Mouse (Mus musculus): ENCODE results near the gene Rgs9. TPM values are rescaled to one million over a fixed set of nuclear protein-coding genes. Genes with fewer than 3 reads are reported as not detected.
A peak's percentile ranks its signal among the peaks of the same experiment; 100 is the strongest.
"Not testable (repeated sequence)": the region's sequence is repeated elsewhere in the genome, so short reads cannot be mapped to it uniquely, and the experiment has no call there.

Gene Rgs9
- total RNA-seq, 2 experiments from 2014 or later: 0.39 to 0.41 TPM

GRCm38 (mm10) chr11:109316921-109317320, 19.0 kb upstream of the Rgs9 start:
- intact Hi-C loops (cut with DNase I): no loop called here
- DNase-seq: peak; percentile 43 to 69

DNA sequence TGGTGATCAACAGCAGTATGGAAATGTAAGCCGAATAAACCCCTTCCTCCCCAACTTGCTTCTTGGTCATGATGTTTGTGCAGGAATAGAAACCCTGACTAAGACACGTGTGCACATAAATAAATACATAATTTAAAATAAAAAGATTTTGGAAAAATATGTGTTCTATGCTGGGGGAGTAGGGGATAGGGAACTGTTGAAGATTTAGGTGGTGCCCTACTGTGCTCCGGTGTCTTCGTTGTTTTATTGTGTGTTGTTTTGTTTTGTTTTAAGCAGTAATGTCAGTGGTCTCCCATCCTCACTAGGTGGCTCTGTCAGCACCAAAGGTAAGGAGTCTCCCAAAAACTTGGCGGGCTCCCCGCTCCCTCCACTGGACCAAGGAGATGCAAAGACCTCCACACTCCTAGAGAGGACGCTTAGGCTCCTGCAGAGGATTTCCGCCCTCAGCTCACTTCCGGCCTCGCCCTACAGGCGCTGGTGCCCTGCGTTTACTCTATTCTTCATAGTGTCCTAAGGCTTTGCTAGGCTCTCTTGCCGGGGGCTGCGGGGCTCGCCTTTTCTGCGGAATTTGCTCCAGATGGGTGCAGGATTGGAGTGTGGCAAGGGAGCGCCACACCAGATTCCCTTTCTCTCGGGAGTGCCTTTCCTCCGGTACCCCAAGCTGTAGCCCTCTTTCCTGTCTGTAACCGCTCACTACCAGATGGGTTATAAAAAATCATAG, 14.1 kb upstream of the Rgs9 start:
- peak; percentile 62 to 74 for DNase-seq
- intact Hi-C loops (cut with DNase I): no loop called here

GRCm38 (mm10) chr11:109305680-109306079, 7.8 kb upstream of the Rgs9 start:
- DNase-seq: no peak
- intact Hi-C loops (cut with DNase I): no loop called here

DNA sequence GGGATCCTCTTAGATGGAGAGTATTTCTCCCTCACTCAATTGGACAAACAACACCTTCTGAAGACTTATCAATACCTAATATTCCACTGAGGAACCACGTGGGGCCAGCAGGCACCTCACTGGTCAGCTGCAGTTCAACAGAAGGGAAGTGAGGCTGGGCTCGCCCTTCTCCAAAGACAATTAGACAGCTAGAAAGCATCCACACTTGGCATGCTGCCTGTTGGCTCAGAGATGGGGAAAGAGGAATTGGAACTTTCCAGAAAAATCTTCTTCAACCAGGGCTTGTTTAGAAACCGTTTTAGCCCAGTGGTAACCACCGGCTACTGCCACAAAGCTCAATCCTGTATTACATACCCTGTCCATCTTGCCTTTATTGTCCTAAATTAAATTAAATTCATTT, 4.4 kb upstream of the Rgs9 start:
- peak; percentile 66 to 75 for DNase-seq
- intact Hi-C loops (cut with DNase I): no loop called here

- intact Hi-C loops (cut with DNase I): no loop called here
- no peak for DNase-seq
Observed at GRCm38 (mm10) chr11:109297031-109297430, 898 bp downstream of the Rgs9 start.

DNA sequence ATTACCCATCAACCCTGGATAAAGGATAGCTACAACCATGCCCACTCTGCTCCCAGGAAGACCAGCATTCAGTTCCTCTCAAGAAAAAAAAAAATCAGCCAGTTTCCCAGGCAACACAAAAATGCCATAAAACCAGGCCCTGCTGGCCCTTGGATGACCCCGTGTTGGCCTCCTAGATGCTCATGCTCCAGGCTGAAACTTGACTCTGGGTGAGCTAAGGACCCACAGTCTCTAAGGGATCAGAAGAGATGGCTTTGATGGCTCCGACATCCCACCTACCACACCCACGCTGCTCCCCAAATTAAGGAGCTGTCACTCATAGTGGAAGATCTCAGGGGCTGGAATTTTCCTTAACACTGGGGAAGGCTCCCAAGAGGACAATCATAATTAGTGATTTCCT, 5.9 kb downstream of the Rgs9 start:
- intact Hi-C loops (cut with DNase I): no loop called here
- no peak for DNase-seq

- intact Hi-C loops (cut with DNase I); DNase-seq: not testable (repeated sequence)
Observed at GRCm38 (mm10) chr11:109289378-109289777, 8.6 kb downstream of the Rgs9 start.

DNA sequence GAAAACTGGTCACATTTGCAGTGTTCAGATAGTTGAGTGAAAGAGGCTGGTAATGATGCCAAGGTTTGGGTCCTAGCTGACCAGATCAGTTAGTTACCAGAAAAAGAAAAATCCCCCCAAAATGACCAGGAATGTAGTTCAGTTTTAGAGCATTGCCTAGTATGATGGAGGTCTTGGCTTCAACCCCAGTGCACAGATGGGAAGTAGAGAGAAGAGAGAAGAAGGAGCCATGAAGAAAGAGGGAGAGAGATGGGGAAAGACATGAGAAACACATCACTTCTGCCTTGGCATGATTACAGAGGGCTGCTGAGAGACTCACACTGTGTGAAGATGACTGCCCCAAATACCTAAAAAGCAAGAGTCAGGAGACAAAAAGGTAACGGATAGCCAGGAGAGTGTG, 13.1 kb downstream of the Rgs9 start:
- no peak for DNase-seq
- intact Hi-C loops (cut with DNase I): no loop called here

DNA sequence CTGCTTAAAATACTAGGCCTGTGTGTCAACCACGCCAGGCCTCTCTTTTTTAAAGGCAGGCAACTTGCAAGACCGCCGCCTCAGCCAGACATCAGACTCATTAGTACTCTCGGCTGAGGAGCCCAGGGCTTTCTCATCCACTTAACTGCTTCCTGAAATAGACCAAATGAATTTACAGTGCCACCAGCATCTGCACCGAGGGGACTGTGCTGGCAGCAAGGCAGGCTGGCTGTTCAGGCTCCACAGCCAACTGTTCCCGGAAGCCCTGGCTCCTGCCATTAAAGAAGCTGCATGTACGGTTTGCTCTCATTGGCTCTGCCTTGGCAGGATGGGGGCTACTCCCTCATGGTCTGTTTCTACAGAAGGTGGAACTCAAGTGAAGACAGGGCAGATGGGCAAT, 19.7 kb downstream of the Rgs9 start:
- intact Hi-C loops (cut with DNase I): no loop called here
- no peak for DNase-seq

DNA sequence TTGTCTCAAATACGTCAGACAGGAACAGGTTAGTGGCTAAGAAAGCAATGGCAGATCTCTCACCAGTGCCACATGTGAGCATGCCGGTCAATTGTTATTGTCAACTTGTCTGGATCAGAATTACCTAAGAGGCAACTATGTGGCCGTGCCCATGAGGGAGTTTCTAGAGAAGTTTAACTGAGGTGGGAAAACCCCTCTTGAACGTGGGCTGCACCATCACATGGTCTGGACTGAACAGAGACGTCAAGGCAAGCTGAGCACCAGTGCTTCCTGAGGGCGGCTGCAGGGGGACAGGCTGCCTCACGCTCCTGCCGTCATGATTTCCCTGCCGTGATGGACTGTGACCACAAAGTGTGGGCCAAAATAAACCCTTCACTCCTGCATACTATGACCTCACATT, 26.5 kb downstream of the Rgs9 start:
- intact Hi-C loops (cut with DNase I): no loop called here
- DNase-seq: no peak

DNA sequence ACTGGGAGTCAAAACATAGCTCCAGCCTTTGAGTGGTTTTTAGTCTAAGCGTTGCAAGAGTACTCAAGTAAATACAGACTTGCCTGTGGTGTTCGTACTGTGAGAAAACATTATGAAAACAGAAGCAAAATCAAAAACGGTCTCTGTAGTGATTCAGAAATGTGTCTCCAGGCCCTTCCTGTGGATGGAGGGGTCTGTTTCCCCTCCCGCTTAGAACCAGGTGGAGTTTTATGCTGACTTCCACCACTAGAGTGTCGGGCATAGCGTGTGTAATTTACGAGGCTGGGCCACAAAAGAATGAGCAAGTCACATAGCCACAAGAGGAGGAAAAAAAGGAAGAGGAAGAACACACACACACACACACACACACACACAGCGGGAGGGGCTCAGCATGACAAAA, 27.6 kb downstream of the Rgs9 start:
- no peak for DNase-seq
- intact Hi-C loops (cut with DNase I): no loop called here

DNA sequence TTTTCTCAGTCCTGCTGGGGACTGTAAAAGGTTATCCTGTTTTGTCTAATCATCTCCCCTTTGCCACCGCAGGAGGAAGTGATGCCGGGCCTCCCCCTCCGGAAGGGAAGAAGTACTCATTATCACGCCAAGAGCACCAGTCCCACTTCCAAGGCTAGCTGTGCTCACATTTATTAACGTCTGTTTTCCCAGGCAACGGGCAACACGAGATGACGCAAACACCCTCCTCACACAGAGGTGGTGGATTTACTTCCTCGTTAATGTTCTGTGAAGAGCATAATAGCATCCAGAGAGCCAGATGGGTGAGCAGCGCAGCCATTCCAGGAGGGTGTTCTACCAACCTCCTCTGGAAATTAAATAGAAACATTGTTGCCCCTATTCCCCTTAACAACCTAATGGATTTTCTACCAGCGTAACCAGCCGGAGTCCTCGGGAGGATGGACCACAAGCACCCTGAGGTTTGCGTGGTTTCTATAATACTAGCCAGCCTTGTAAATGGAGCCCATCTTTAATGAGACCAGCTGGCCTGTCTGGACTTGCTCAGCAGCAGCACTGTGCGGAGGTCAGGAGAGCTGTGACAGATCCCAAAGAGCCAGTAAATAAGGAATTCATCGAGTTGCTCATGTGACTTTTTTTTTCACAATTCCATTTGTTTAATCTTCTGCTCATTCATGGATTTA, 28.1 kb downstream of the Rgs9 start:
- intact Hi-C loops (cut with DNase I): no loop called here
- DNase-seq: no peak

- intact Hi-C loops (cut with DNase I): no loop called here
- no peak for DNase-seq
Observed at GRCm38 (mm10) chr11:109269283-109269661, 28.7 kb downstream of the Rgs9 start.

- intact Hi-C loops (cut with DNase I): no loop called here
- no peak for DNase-seq
Observed at GRCm38 (mm10) chr11:109266161-109266910, 31.6 kb downstream of the Rgs9 start.

DNA sequence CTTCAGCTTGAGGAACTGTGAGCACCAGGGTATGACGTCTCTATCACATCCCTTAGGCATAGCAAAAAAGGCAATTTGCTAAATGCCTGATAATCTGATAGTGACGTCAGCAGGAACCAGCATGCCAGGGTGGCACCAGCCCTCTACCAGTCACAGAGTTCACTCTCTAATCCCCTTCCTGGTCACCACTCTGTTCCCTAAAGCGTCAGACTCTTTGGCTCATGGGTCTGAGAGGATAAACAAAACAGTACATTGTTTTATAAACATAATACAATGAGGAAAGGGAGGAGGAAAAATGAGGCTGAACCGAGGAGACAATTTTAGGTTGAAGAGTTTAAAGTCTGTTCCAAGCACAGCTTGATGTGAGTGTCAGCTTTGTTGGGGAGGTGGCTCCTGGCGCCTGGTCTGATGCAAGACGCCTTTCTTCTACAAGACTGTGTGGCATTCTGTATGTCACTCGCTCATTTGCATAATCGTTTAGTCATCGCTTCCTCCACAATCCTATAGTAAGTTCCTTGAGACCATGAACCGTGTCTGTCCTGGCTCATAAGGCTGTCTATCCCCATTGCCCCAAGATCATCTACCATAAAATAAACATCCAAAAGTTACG, 33.7 kb downstream of the Rgs9 start:
- DNase-seq: no peak
- intact Hi-C loops (cut with DNase I): no loop called here

- intact Hi-C loops (cut with DNase I): no loop called here
- no peak for DNase-seq
Observed at GRCm38 (mm10) chr11:109260561-109260960, 37.4 kb downstream of the Rgs9 start.

DNA sequence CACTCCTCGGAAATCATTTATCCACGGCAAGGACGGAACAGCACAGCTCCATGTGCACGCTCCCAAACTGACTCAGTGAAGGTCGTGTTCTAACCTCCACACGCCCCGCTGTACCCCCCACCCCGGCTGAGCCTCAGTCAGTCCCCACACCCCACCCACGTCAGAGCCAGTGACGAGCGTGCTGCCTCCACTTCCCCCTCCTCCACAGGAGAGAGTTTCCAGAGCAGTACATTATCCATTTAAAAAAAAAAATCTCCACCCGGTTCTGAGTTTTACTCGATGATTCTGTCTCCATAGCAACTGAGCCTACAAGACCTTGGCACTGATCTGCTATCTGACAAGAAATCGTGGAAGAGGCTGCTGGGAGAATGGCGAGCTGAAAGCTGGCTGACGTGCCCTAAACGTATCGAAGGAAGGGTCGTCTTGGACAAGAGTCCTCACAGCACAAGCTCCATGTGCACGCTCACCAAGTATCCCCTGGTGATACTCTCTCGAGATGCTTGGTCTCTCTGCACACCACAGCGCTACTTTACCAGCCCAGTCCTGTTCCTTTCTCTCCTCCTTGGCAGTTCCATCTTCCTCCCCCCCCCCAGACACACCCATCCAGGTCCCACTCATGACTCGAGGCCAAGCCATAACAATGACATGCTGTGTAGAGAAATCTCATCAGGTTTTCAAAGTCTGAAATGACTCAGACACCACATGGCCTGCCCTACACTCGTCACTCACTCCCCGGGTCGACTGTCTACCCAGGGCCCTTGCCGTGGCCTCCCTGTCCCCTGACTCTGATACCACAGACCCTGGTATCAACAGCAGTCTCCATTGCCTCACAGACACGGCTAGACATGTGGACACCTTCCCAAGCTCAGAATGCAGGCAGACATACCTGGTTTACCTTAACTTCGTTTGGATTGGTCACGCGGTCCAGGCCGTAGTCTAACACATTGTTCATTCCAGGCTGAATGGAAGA, 38.7 kb downstream of the Rgs9 start:
- intact Hi-C loops (cut with DNase I): no loop called here
- no peak for DNase-seq

GRCm38 (mm10) chr11:109257824-109258223, 40.1 kb downstream of the Rgs9 start:
- DNase-seq: no peak
- intact Hi-C loops (cut with DNase I): no loop called here

DNA sequence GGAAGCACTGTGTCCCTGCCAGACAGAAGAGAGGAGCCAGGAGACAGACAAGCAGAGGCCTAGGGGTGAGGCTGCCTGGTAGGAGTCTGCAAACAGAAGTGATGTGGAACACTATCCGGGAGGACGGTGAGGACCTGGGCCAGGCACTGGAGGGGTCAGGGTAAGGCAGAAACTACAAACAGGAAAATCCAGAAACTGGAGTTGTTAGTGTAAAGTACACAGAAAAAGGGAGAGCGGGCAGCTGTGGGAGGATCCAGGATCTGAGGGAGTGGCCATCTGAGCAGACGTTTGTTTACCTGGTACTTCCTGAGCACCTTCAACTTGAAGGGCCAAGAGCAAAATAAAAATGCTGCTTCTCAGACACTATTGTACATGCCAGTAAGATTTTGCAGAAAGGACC, 42.9 kb downstream of the Rgs9 start:
- DNase-seq: no peak
- intact Hi-C loops (cut with DNase I): no loop called here

DNA sequence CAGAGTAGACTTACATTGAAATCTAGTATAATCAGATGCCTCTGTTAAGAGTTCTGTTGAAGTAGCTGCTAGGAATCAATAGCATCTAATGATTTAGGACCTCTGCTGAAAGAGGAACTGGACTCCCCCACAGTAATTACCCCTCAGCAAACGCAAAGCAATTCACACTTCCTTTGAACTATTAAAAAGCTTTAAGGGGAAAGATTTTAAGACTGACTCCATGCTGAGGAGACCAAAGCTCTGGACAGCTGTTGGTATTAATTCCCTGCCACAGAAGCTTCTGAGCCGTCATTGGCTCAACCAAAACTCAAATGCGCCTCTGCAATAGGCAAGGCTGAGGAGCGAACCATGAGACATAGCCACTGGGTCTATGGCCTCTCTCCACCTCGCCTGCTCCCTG, 45.4 kb downstream of the Rgs9 start:
- intact Hi-C loops (cut with DNase I): no loop called here
- DNase-seq: no peak

Data from heart, postnatal 14 days (tissue).